Mouse (Mus musculus) ES-E14 (cell line): ENCODE results near the gene Smyd3. TPM values are rescaled to one million over a fixed set of nuclear protein-coding genes. Genes with fewer than 3 reads are reported as not detected.

Experiments used
- DNase-seq: peaks from one replicate; pipeline ENCODE4 v3.0.0-alpha.2; 2013; ENCODE audit warnings: low read depth, low spot score
- H3K27ac ChIP-seq: 2 replicates; pipeline ENCODE4 v1.5.1; 2012; ENCODE audit warnings: low read depth, mild to moderate bottlenecking, low read length, moderate library complexity, mixed read lengths; ENCODE audit not compliant: poor library complexity, insufficient read depth, severe bottlenecking
- H3K36me3 ChIP-seq: 2 replicates; pipeline ENCODE4 v1.6.1; 2012; ENCODE audit warnings: mild to moderate bottlenecking, low read length, moderate library complexity, mixed read lengths; ENCODE audit not compliant: control insufficient read depth, poor library complexity, insufficient read depth, severe bottlenecking
- H3K4me1 ChIP-seq, 2 experiments: fragments of 150-350 bp in 1 of 2; sonication (generic) in 1 of 2; 2 replicates each; pipeline ENCODE4 v1.6.1; 2012; ENCODE audit warnings: low read length in 2 of 2, mild to moderate bottlenecking in 1 of 2, mixed read lengths in 1 of 2; ENCODE audit not compliant: control insufficient read depth in 2 of 2, insufficient read depth in 2 of 2, poor library complexity in 1 of 2
- H3K4me3 ChIP-seq, 2 experiments: fragments of 150-350 bp in 1 of 2; sonication (generic) in 1 of 2; 2 replicates each; pipeline ENCODE4 v1.5.1; 2012; ENCODE audit warnings: low read length in 2 of 2, low read depth in 1 of 2, mild to moderate bottlenecking in 1 of 2, mixed read lengths in 1 of 2; ENCODE audit not compliant: insufficient read depth in 1 of 2, poor library complexity in 1 of 2, severe bottlenecking in 1 of 2
- H3K9ac ChIP-seq: 2 replicates; pipeline ENCODE4 v1.6.1; 2012; ENCODE audit warnings: low read depth, mild to moderate bottlenecking, low read length, mixed read lengths; ENCODE audit not compliant: poor library complexity, insufficient read depth, severe bottlenecking
- H3K9me3 ChIP-seq: fragments of 150-350 bp; sonication (generic); 2 replicates; pipeline ENCODE4 v1.6.1; 2012; ENCODE audit warnings: low read depth, mild to moderate bottlenecking, low read length; ENCODE audit not compliant: control insufficient read depth, insufficient read depth
- CHD2 ChIP-seq: IDR thresholded peaks from 2 replicates; pipeline ENCODE4 v1.6.1; 2014; ENCODE audit warnings: mild to moderate bottlenecking, low read depth, low read length, inconsistent platforms
- HCFC1 ChIP-seq: IDR thresholded peaks from 2 replicates; pipeline ENCODE4 v1.6.1; 2012; ENCODE audit warnings: low read length, inconsistent platforms, borderline replicate concordance; ENCODE audit not compliant: insufficient read depth
- MAFK ChIP-seq: IDR thresholded peaks from 2 replicates; pipeline ENCODE4 v1.6.1; 2014; ENCODE audit warnings: mild to moderate bottlenecking, low read depth, low read length, inconsistent platforms; ENCODE audit not compliant: insufficient read depth
- ZC3H11A ChIP-seq: IDR thresholded peaks from 2 replicates; pipeline ENCODE4 v1.6.1; 2012; ENCODE audit warnings: low read depth, mild to moderate bottlenecking, inconsistent platforms, low read length, borderline replicate concordance
- ZNF384 ChIP-seq: IDR thresholded peaks from 2 replicates; pipeline ENCODE4 v1.6.1; 2012; ENCODE audit warnings: low read depth, low read length, inconsistent platforms
- in situ Hi-C, 2 experiments: fragments of 600-800 bp; cut with MboI; formaldehyde crosslinking; loops; one replicate each; pipeline ENCODE4 v1.15.1; 2025; ENCODE audit warnings: low sequenced_read_pairs in 2 of 2, inconsistent platforms in 1 of 2; ENCODE audit not compliant: unreplicated experiment in 2 of 2
- total RNA-seq: library from RNA; depleted of rRNA; stranded (reverse); fragments of 300-350 nt; gene quantifications from 2 replicates; pipeline ENCODE4 v1.2.3, GENCODE M21; 2012

Gene Smyd3
- total RNA-seq, 1 experiment: 18.3 TPM

- TF ChIP-seq CHD2 (no peak), MAFK (no peak), ZNF384 (no peak), ZC3H11A (no peak)
- H3K4me1 ChIP-seq: no peaks in the 10 kb centered on the region
- in situ Hi-C loops: no loop called here
- H3K9me3 ChIP-seq: no peaks in the 10 kb centered on the region
- no peak overlapping the region for H3K4me3 ChIP-seq
- H3K27ac ChIP-seq: no peak overlapping the region
- H3K9ac ChIP-seq: no peak overlapping the region
- peaks cover 4% of the 10 kb centered on the region; the same call in 1 of the 2 replicates for H3K36me3 ChIP-seq
- no peak for DNase-seq
Measured at GRCm38 (mm10) chr1:179038801-179039200, 479.0 kb downstream of the Smyd3 start.

GRCm38 (mm10) chr1:179032947-179033346, 484.9 kb downstream of the Smyd3 start:
- Histone ChIP-seq H3K36me3 (no peaks in the 10 kb centered on the region), H3K27ac (no peak overlapping the region), H3K9ac (no peak overlapping the region), H3K4me1 (no peaks in the 10 kb centered on the region), H3K4me3 (no peak overlapping the region), H3K9me3 (no peaks in the 10 kb centered on the region)
- no peak for DNase-seq
- in situ Hi-C loops: no loop called here
- TF ChIP-seq MAFK (no peak), ZC3H11A (no peak), ZNF384 (no peak), HCFC1 (no peak), CHD2 (no peak)

GRCm38 (mm10) chr1:179031581-179031980, 486.3 kb downstream of the Smyd3 start:
- no peak overlapping the region for H3K27ac ChIP-seq
- DNase-seq: no peak
- H3K4me1 ChIP-seq: no peaks in the 10 kb centered on the region
- in situ Hi-C loops: no loop called here
- no peak overlapping the region for H3K9ac ChIP-seq
- H3K4me3 ChIP-seq: no peak overlapping the region
- TF ChIP-seq ZNF384 (no peak), MAFK (no peak), ZC3H11A (no peak), CHD2 (no peak), HCFC1 (no peak)
- H3K36me3 ChIP-seq: no peaks in the 10 kb centered on the region
- H3K9me3 ChIP-seq: no peaks in the 10 kb centered on the region

DNA sequence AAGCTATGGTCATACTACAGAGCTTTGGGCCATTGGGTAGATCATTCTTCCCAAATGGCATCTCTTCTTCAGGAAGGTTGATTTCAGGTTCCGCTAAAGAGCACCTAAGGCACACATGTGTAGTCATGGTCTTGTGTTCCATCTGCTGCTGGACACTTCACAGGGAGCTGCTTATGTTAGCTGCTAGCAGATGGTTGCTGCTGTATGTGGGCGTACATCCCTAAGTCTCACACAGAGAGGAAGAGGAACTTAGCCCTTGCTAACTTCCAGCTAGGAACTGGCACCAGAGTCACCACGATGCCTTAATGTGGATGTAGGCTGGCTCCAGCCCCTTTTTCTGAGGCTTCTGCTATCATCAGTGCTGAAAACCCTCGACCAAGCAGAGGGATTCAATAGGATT, 491.2 kb downstream of the Smyd3 start:
- Histone ChIP-seq H3K9ac (no peak overlapping the region), H3K4me3 (no peak overlapping the region), H3K36me3 (no peaks in the 10 kb centered on the region), H3K4me1 (no peaks in the 10 kb centered on the region), H3K9me3 (no peaks in the 10 kb centered on the region), H3K27ac (no peak overlapping the region)
- DNase-seq: no peak
- TF ChIP-seq ZNF384 (no peak), MAFK (no peak), CHD2 (no peak), HCFC1 (no peak), ZC3H11A (no peak)
- in situ Hi-C loops: no loop called here

DNA sequence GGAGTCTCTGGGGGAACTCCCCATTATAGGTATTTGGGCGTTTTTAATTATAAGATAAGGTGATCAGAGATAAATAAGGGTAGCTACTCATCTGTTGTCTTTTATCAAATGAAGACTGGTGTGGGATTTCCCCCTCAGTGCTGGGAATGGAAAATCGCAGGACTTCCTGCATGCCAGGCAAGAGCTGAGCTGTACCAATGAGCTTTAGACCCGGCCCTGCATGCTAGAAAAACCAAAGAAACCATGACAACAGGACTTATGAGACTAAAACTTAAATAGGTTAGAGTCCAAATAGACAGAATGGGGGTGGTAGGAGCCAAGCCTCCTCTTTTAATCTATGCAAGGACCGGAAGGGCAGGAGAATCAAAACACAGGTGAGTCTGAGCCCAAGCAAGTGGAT, 492.7 kb downstream of the Smyd3 start:
- Histone ChIP-seq H3K4me3 (no peak overlapping the region), H3K4me1 (no peaks in the 10 kb centered on the region), H3K27ac (no peak overlapping the region), H3K36me3 (no peaks in the 10 kb centered on the region), H3K9ac (no peak overlapping the region), H3K9me3 (no peaks in the 10 kb centered on the region)
- in situ Hi-C loops: no loop called here
- TF ChIP-seq HCFC1: no peak
- no peak for TF ChIP-seq ZNF384
- TF ChIP-seq MAFK: no peak
- no peak for TF ChIP-seq CHD2
- TF ChIP-seq ZC3H11A: no peak
- no peak for DNase-seq
